Mouse (Mus musculus) lung, adult 2 months (tissue): ENCODE data around the gene Gtf2ird1. TPM values are rescaled to one million over a fixed set of nuclear protein-coding genes. Genes with fewer than 3 reads are reported as not detected.
"Not testable (repeated sequence)": the region's sequence is repeated elsewhere in the genome, so short reads cannot be mapped to it uniquely, and the experiment has no call there.

Source experiments
- DNase-seq: peaks from one replicate; pipeline ENCODE4 v3.0.0; 2022
- H3K4me1 ChIP-seq: fragments of 200-500 bp; 2 replicates; pipeline ENCODE4 v1.6.1; 2011; ENCODE audit warnings: low read length; ENCODE audit not compliant: control insufficient read depth, insufficient read depth
- H3K4me3 ChIP-seq: fragments of 200-500 bp; replicated peaks from 2 replicates; pipeline ENCODE3; 2011; ENCODE audit warnings: low read depth, mild to moderate bottlenecking, control low read depth, low read length; ENCODE audit errors: extremely low read depth
- CTCF ChIP-seq: fragments of 200-500 bp; IDR thresholded peaks from 2 replicates; pipeline ENCODE4 v1.5.1; 2011; ENCODE audit warnings: mild to moderate bottlenecking, low read length, control low read depth; ENCODE audit not compliant: insufficient read depth
- POLR2A ChIP-seq: fragments of 200-500 bp; IDR thresholded peaks from 2 replicates; pipeline ENCODE4 v1.6.1; 2011; ENCODE audit warnings: low read depth, mild to moderate bottlenecking, control low read depth, low read length, borderline replicate concordance; ENCODE audit errors: extremely low read depth
- WGBS: fragments of 180-500 bp; shearing (Covaris S2); methylation state at CpG from one replicate; pipeline ENCODE4 v1.1.7; 2018; 5-methylcytosine and 5-hydroxymethylcytosine counted together
- polyA plus RNA-seq: library from polyadenylated mRNA; depleted of rRNA; stranded (reverse); fragments of >200 nt; gene quantifications from 2 replicates; pipeline ENCODE4 v1.2.3, GENCODE M21; 2012

The Gtf2ird1 gene
- polyA plus RNA-seq, 1 experiment = 23.4 TPM

DNA sequence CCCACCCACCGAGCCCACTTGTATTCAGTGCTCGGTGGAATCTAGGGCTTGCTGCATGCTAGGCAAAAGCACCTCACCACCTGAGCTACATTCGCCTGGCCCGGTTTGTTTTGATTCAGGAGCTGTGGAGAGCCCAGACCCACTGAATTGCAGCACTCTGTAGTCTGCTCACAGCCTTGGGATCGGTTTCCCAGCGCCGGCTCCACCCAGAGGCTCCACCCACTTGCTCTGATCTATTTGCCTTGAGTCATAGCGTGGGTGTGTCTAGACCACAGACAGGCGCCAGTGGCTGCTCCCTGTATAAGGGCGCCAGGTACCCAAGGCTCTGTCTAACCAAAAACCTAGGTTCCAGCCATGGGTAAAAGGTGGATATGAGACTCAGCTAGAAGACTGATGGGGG, 105.9 kb downstream of the Gtf2ird1 start:
- DNase-seq = peak; percentile 43
- WGBS = 10% methylated on average over 10 of the region's 10 CpGs
- TF ChIP-seq CTCF (no peak), POLR2A (no peak)
- Histone ChIP-seq H3K4me1 (no peaks in the 10 kb centered on the region), H3K4me3 (no peak overlapping the region)

DNA sequence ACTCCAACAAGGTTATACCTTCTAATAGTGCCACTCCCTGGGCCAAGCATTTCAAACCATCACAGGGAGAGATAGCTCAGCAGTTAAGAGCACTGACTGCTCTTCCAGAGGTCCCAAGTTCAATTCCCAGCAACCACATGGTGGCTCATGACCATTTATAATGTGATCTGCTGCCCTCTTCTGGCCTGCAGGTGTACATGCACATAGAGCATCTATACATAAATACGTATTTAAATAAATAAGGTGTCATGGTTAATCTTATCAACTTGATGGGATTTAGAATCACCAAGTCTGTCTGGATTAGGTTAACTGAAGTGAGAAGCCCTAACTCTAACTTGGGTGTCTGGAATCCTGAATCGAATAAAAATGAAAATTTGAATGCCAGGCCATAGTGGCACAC, 109.5 kb downstream of the Gtf2ird1 start:
- no peaks in the 10 kb centered on the region for H3K4me1 ChIP-seq
- no peak overlapping the region for H3K4me3 ChIP-seq
- TF ChIP-seq POLR2A (no peak), CTCF (0 out of 2 replicates have a peak, but pooled peaks have one; percentile 23)
- DNase-seq = no peak
- 77% methylated on average over 2 of the region's 2 CpGs for WGBS

DNA sequence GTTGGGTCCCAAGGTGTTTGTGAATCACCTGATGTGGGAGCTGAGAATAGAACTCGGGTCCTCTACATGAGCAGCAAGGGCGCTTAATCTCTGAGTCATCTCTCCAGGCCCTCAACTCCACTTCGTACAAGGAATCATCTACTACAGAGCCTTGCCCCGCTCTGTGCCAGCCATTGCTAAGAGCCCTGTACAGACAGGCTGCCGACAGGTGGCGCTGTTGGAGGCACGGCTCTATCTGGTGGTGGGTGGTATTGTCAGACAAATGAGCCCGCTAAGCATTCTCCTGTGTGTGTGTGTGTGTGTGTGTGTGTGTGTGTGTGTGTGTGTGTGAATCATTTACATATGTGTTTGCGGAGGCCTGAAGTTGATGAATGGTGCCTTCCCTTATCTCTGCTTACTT, 111.1 kb downstream of the Gtf2ird1 start:
- H3K4me1 ChIP-seq = no peaks in the 10 kb centered on the region
- 77% methylated on average over 9 of the region's 9 CpGs for WGBS
- no peak overlapping the region for H3K4me3 ChIP-seq
- TF ChIP-seq CTCF (peak; percentile 60), POLR2A (no peak)
- DNase-seq = no peak

DNA sequence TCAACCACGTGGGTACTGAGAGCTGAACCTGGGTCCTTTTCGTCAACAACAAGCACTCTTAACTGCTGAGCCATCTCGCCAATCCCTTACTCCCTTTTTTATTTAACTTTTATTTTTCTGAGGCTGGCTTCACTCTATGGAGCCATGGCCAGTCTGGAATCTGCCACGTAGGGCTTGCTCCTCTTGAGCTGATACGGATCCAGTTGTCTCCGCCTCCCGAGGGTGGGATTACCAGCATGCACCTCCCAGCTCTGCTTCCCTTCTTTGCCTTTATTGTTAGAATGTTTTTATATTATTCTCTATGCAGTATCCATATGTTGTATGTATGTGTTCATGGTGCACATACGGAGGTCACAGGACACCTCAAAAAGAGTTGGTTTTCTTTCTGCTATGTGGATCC, 112.4 kb downstream of the Gtf2ird1 start:
- WGBS = 76% methylated on average over 8 of the region's 8 CpGs
- no peaks in the 10 kb centered on the region for H3K4me1 ChIP-seq
- TF ChIP-seq CTCF (no peak), POLR2A (no peak)
- H3K4me3 ChIP-seq = no peak overlapping the region
- DNase-seq = no peak

DNA sequence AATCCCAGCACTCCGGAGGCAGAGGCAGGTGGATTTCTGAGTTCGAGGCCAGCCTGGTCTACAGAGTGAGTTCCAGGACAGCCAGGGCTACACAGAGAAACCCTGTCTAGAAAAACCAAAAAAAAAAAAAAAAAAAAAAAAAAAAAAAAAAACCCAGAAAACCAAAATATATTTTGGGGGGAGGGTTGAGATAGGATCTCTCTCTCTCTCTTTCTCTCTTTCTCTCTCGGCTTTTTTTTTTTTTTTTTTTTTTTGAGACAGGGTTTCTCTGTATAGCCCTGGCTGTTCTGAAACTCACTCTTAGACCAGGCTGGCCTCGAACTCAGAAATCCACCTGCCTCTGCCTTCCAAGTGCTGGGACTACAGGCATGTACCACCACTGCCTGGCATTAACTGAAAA, 113.0 kb downstream of the Gtf2ird1 start:
- H3K4me1 ChIP-seq, DNase-seq, H3K4me3 ChIP-seq: not testable (repeated sequence)
- 86% methylated on average over 4 of the region's 4 CpGs for WGBS

DNA sequence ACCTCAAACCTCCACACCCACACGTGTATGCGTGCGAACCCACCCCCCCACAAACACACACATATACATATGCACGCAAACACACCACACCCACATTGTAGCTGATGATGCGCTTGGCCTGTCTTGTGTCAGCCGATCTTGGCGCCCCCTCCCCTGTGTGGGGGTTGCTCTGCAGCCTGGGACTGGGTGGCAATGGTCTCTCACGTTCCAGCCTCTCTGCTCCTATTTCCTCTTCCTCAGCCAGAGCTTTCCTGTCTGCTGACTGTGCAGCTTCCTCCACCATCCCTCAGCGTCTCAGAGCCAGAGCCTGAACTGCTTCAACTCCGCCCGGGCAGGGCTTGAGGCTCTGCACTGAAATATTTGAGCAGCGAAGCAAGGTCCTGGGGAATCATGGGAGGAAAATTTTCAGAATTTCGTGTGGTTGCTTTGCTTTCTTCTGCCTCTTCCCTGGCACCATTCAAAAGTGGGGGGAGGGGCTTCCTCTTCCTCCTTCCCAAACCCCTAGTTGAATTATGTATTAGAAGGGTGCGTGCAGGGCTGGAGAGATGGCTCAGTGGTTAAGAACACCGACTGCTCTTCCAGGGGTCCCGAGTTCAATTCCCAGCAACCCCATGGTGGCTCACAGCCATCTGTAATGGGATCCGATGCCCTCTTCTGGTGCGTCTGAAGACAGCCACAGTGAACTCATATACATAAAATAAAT, 113.9 kb downstream of the Gtf2ird1 start:
- no peak for TF ChIP-seq CTCF
- no peak for TF ChIP-seq POLR2A
- H3K4me3 ChIP-seq = no peak overlapping the region
- no peak for DNase-seq
- no peaks in the 10 kb centered on the region for H3K4me1 ChIP-seq
- WGBS = 35% methylated on average over 18 of the region's 18 CpGs

DNA sequence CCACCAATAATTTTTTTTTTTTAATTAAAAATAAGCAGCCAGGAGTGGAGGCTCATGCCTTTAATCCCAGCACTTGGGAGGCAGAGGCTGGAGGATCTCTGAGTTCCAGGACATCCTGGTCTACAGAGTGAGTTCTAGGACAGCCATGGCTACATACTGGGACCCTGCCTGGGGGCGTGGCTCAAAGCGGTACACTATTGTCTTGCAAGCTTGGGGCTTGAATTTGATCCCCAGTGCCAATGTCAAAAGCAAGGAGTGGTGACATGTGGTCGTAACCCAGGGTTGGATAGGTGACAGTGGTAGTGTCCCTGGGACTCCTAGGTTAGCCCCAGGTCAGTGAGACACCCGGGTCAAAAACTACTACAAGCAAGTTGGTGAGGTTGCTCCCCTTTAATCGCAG, 114.8 kb downstream of the Gtf2ird1 start:
- H3K4me3 ChIP-seq = no peak overlapping the region
- 92% methylated on average over 5 of the region's 5 CpGs for WGBS
- no peak for DNase-seq

DNA sequence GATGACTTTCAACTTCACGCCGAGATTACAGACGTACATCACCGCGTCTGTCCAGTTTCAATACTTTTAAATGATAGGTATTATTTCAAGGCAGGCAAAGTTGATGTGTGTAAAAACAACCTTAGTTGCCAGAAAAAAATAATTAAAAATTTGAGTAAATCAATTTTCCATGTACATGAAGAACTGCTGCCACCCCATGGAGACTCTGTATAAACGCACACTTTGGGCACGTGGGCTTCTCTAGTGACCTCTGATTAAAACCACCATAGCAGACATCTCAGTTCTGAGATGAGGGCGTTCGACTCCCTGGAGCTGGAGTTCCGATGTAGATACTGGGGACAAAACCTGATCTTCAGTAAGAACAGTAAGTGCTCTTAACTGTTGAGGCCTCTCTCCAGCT, 115.2 kb downstream of the Gtf2ird1 start:
- DNase-seq = no peak
- 52% methylated on average over 10 of the region's 10 CpGs for WGBS
- Histone ChIP-seq H3K4me3 (no peak overlapping the region), H3K4me1 (no peaks in the 10 kb centered on the region)
- no peak for TF ChIP-seq CTCF
- TF ChIP-seq POLR2A = no peak

More for the DNA sequence above, 114.8 kb downstream of the Gtf2ird1 start:
- TF ChIP-seq CTCF (no peak), POLR2A (no peak)
- no peaks in the 10 kb centered on the region for H3K4me1 ChIP-seq

DNA sequence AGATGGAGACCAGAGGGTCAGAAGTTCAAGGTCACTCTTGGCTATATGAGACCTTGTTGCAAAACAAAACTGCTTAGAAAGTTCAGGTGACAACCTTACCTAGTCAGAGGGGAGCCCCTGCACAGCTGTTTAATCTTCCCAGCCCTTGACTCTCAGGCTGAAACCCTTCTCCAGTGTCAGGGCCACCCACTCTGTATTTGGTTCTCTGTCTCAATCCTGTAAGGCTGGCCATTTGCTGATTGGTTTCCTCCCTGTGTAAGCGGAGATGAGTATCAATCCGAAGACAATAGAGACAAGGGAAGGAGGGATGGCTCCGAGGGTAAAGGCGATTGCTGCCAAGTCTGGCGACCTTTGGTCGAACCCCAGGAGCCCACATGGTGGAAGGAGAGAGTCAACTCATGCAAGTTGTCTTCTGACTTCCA, 116.4 kb downstream of the Gtf2ird1 start:
- no peak overlapping the region for H3K4me3 ChIP-seq
- WGBS = 30% methylated on average over 6 of the region's 6 CpGs
- no peak for DNase-seq
- TF ChIP-seq POLR2A = no peak
- no peak for TF ChIP-seq CTCF
- no peaks in the 10 kb centered on the region for H3K4me1 ChIP-seq

DNA sequence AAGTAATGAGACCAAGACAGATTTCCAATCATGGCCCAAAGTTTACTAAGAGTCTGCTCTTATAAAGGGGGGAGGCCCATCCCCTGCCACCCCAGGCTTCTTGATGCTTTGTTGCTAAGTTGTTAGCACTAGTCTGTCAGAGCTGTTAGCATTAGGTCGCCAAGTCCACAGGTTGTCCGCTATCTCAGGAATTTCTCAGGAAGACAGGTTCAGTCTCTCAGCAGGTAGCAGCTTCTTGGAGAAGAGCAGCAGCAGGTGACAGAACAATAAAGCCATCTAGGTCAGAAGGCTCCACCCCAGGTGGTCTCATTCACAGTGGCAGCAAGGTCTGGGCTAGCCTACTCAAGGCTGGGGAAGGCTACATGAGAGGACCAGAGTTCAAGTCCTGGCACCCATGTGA, 119.5 kb downstream of the Gtf2ird1 start:
- WGBS = 80% methylated on average over 2 of the region's 2 CpGs
- H3K4me1 ChIP-seq, DNase-seq, H3K4me3 ChIP-seq: not testable (repeated sequence)
